ENCODE assay signal across 29 mouse cellular contexts in genomic region chr7:35470794-35471193, GRCm38 (mm10). TPM values are rescaled to one million over a fixed set of nuclear protein-coding genes. Genes with fewer than 3 reads are reported as not detected.
DNase-seq lines count a peak whose midpoint lies in the region; ATAC-seq and TF ChIP-seq lines count a peak whose summit lies in the region.
"Had no signal": no experiment of that assay in that cellular context is flagged by ENCODE, and none has a peak within 500 bp of the region (broad histone marks: within the 10 kb centered on the region; RNA-seq: fewer than 3 reads in every experiment).

No protein-coding gene starts in this region.

- H3K9ac ChIP-seq in kidney, postnatal 0 days (ENCODE audit: low read depth, low read length): no peak overlapping the region
- no peak overlapping the region for H3K9ac ChIP-seq in kidney, embryonic 14.5 days (ENCODE audit: low read depth, low read length)
- H3K9ac ChIP-seq in forebrain, embryonic 11.5 days (ENCODE audit: low read length): no peak overlapping the region
- H3K9ac ChIP-seq: embryonic facial prominence, embryonic 15.5 days; forebrain, embryonic 15.5 days; hindbrain, embryonic 12.5 days; midbrain, embryonic 13.5 days had no signal

- peak; percentile 45; the same call in 1 of the 2 replicates for TF ChIP-seq CTCF in kidney, postnatal 0 days (IDR thresholded peaks at IDR 0.05; ENCODE audit: low read depth)

- H3K4me3 ChIP-seq in kidney, postnatal 0 days (replicated peaks; ENCODE audit: low read depth, low read length): no peak overlapping the region
- no peak overlapping the region for H3K4me3 ChIP-seq in kidney, embryonic 14.5 days (ENCODE audit: low read length)
- no peak overlapping the region for H3K4me3 ChIP-seq in forebrain, embryonic 11.5 days (ENCODE audit: low read depth, low read length)
- H3K4me3 ChIP-seq: embryonic facial prominence, embryonic 15.5 days; forebrain, embryonic 15.5 days; heart, embryonic 10.5 days; hindbrain, embryonic 12.5 days; left cerebral cortex, adult 2 months; limb, embryonic 10.5 days; megakaryocyte, embryonic 14.5 days; midbrain, embryonic 13.5 days had no signal

- peak; percentile 13 for DNase-seq in embryo, embryonic 11 days
- no peak for DNase-seq in embryo, embryonic 10.5 days (ENCODE audit: low spot score)
- DNase-seq in kidney, postnatal 0 days (ENCODE audit: low spot score): peak; percentile 28
- peak; percentile 18 for DNase-seq in retina, embryonic 14.5 days (ENCODE audit: low spot score)
- DNase-seq in retina, postnatal 1 day: no peak
- no peak for DNase-seq in forebrain, embryonic 11.5 days (ENCODE audit: low spot score)
- DNase-seq in gastrocnemius, adult 8-10 months (ENCODE audit: low spot score in 2 of 2): no peak
- DNase-seq: adrenal gland, postnatal 14 days; cerebellum, adult 2 months; cerebellum, postnatal 25 days; gastrocnemius, postnatal 10 days; heart, postnatal 10 days; layer of hippocampus, adult 9-11 months; liver; thymus, adult 2 months; thymus, postnatal 4 days had no signal

- H3K27ac ChIP-seq in kidney, postnatal 0 days: no peak overlapping the region
- H3K27ac ChIP-seq in kidney, embryonic 14.5 days (ENCODE audit: low read depth, low read length): no peak overlapping the region
- no peak overlapping the region for H3K27ac ChIP-seq in forebrain, embryonic 11.5 days (ENCODE audit: low read depth, low read length)
- H3K27ac ChIP-seq: embryonic facial prominence, embryonic 15.5 days; forebrain, embryonic 15.5 days; heart, embryonic 10.5 days; hindbrain, embryonic 12.5 days; left cerebral cortex, adult 2 months; limb, embryonic 10.5 days; midbrain, embryonic 13.5 days had no signal

- no peaks in the 10 kb centered on the region for H3K27me3 ChIP-seq in kidney, postnatal 0 days (ENCODE audit: insufficient read depth, low read length)
- H3K27me3 ChIP-seq in kidney, embryonic 14.5 days (ENCODE audit: control insufficient read depth, insufficient read depth, low read length): no peaks in the 10 kb centered on the region
- H3K27me3 ChIP-seq in forebrain, embryonic 11.5 days (ENCODE audit: control insufficient read depth, insufficient read depth, low read length): no peaks in the 10 kb centered on the region
- H3K27me3 ChIP-seq: embryonic facial prominence, embryonic 15.5 days; forebrain, embryonic 15.5 days; hindbrain, embryonic 12.5 days; midbrain, embryonic 13.5 days had no signal

- WGBS in kidney, postnatal 0 days: 34% methylated on average over 4 of the region's 4 CpGs
- WGBS in kidney, embryonic 14.5 days: 45% methylated on average over 4 of the region's 4 CpGs
- 49% methylated on average over 4 of the region's 4 CpGs for WGBS in forebrain, embryonic 11.5 days

- no peaks in the 10 kb centered on the region for H3K36me3 ChIP-seq in kidney, postnatal 0 days (ENCODE audit: insufficient read depth, low read length)
- H3K36me3 ChIP-seq in kidney, embryonic 14.5 days (ENCODE audit: control insufficient read depth, insufficient read depth, low read length): no peaks in the 10 kb centered on the region
- no peaks in the 10 kb centered on the region for H3K36me3 ChIP-seq in forebrain, embryonic 11.5 days (ENCODE audit: control insufficient read depth, insufficient read depth, low read length)
- H3K36me3 ChIP-seq: embryonic facial prominence, embryonic 15.5 days; forebrain, embryonic 15.5 days; heart, embryonic 10.5 days; hindbrain, embryonic 12.5 days; limb, embryonic 10.5 days; midbrain, embryonic 13.5 days had no signal

- no peaks in the 10 kb centered on the region for H3K9me3 ChIP-seq in kidney, postnatal 0 days (replicated peaks; ENCODE audit: low read length)
- no peaks in the 10 kb centered on the region for H3K9me3 ChIP-seq in kidney, embryonic 14.5 days (ENCODE audit: control insufficient read depth, low read length)
- no peaks in the 10 kb centered on the region for H3K9me3 ChIP-seq in forebrain, embryonic 11.5 days (ENCODE audit: control insufficient read depth, low read length)
- H3K9me3 ChIP-seq: embryonic facial prominence, embryonic 15.5 days; forebrain, embryonic 15.5 days; heart, embryonic 10.5 days; hindbrain, embryonic 12.5 days; limb, embryonic 10.5 days; megakaryocyte, embryonic 14.5 days; midbrain, embryonic 13.5 days had no signal

- no peaks in the 10 kb centered on the region for H3K4me1 ChIP-seq in kidney, postnatal 0 days (replicated peaks; ENCODE audit: insufficient read depth, low read length)
- H3K4me1 ChIP-seq in kidney, embryonic 14.5 days (ENCODE audit: control insufficient read depth, insufficient read depth, low read length): no peaks in the 10 kb centered on the region
- H3K4me1 ChIP-seq in forebrain, embryonic 11.5 days (replicated peaks; ENCODE audit: control insufficient read depth, insufficient read depth, low read length): no peaks in the 10 kb centered on the region
- H3K4me1 ChIP-seq: embryonic facial prominence, embryonic 15.5 days; forebrain, embryonic 15.5 days; heart, embryonic 10.5 days; hindbrain, embryonic 12.5 days; limb, embryonic 10.5 days; midbrain, embryonic 13.5 days had no signal

- no peak overlapping the region for H3K4me2 ChIP-seq in kidney, postnatal 0 days (ENCODE audit: low read length)
- no peak overlapping the region for H3K4me2 ChIP-seq in kidney, embryonic 14.5 days (replicated peaks; ENCODE audit: low read depth, low read length)
- no peak overlapping the region for H3K4me2 ChIP-seq in forebrain, embryonic 11.5 days (ENCODE audit: low read depth, low read length, severe bottlenecking)
- H3K4me2 ChIP-seq: embryonic facial prominence, embryonic 15.5 days; forebrain, embryonic 15.5 days; hindbrain, embryonic 12.5 days; midbrain, embryonic 13.5 days had no signal

- no peak for ATAC-seq in kidney, postnatal 0 days (replicated peaks; ENCODE audit: low FRiP score, low read depth)
- no peak for ATAC-seq in kidney, embryonic 14.5 days (ENCODE audit: low FRiP score, low TSS enrichment)
- ATAC-seq in forebrain, embryonic 11.5 days (replicated peaks; ENCODE audit: low FRiP score): no peak
- ATAC-seq: forebrain, embryonic 15.5 days; inflammation-experienced regulatory T-cells, adult 6 months; midbrain, embryonic 13.5 days had no signal

RNA-seq across cellular contexts. Expression of gene Slc7a9, which starts 22.2 kb away (rescaled TPM):
- polyA plus RNA-seq in kidney, postnatal 0 days (2015; fragmentation: Nextera tagmentation; extraction: Ambion mirVana): 31.8 and 35.1 TPM in 2 replicates
- polyA plus RNA-seq in kidney, embryonic 14.5 days (2014; fragmentation: Nextera tagmentation; extraction: Ambion mirVana): 4.1 and 4.6 TPM in 2 replicates
- 0.24 TPM in 1 of 2 replicates, not detected in the other for polyA plus RNA-seq in forebrain, embryonic 11.5 days (2014; fragmentation: Nextera tagmentation; extraction: Ambion mirVana)
- not detected for total RNA-seq in gastrocnemius, adult 8-10 months (2022)
- total RNA-seq: adrenal gland, postnatal 14 days; gastrocnemius, postnatal 10 days; granulocyte monocyte progenitor cell, adult 5-6 weeks; heart, postnatal 10 days; left cerebral cortex, adult 2 months; monocyte, adult 5-6 weeks had no signal
- polyA plus RNA-seq: cerebellum, adult 2 months; forebrain, embryonic 15.5 days; hindbrain, embryonic 12.5 days; inflammation-experienced regulatory T-cells, adult 6 months; midbrain, embryonic 13.5 days; neural tube, embryonic 11.5 days had no signal

Comparison
In these comparisons a context has a peak if more than half of its experiments do, and no peak if none do; other contexts are left out.
1. DNase-seq: peak in embryo, embryonic 11 days (single experiment), kidney, postnatal 0 days (single experiment) and retina, embryonic 14.5 days (single experiment); none in embryo, embryonic 10.5 days (single experiment), retina, postnatal 1 day (single experiment), forebrain, embryonic 11.5 days (single experiment) and gastrocnemius, adult 8-10 months (0 of 2).